Mouse (Mus musculus) forebrain, embryonic 15.5 days (tissue): ENCODE data around the gene Rab35. TPM values are rescaled to one million over a fixed set of nuclear protein-coding genes. Genes with fewer than 3 reads are reported as not detected.

ENCODE experiments used
- ATAC-seq: fragments of 200-750 bp; cut with Nextera tagmentation; replicated peaks from 2 replicates; pipeline ENCODE4 v1.8.0; 2017; ENCODE audit warnings: mild to moderate bottlenecking, moderate TSS enrichment, moderate library complexity
- H3K27ac ChIP-seq: fragments of 300-500 bp; sonication (generic); replicated peaks from 2 replicates; pipeline ENCODE4 v1.5.1; 2015; ENCODE audit warnings: mild to moderate bottlenecking, inconsistent platforms
- H3K27me3 ChIP-seq: fragments of 300-500 bp; sonication (generic); 2 replicates; pipeline ENCODE4 v1.6.1; 2015; ENCODE audit warnings: inconsistent platforms
- H3K36me3 ChIP-seq: fragments of 300-500 bp; sonication (generic); 2 replicates; pipeline ENCODE4 v1.6.1; 2015; ENCODE audit warnings: mild to moderate bottlenecking, inconsistent platforms
- H3K4me1 ChIP-seq: fragments of 300-500 bp; sonication (generic); 2 replicates; pipeline ENCODE4 v1.6.1; 2015; ENCODE audit warnings: inconsistent platforms
- H3K4me2 ChIP-seq: fragments of 300-500 bp; sonication (generic); replicated peaks from 2 replicates; pipeline ENCODE4 v1.6.1; 2015; ENCODE audit warnings: mild to moderate bottlenecking, inconsistent platforms
- H3K4me3 ChIP-seq: fragments of 300-500 bp; sonication (generic); 2 replicates; pipeline ENCODE4 v1.5.1; 2015; ENCODE audit warnings: mild to moderate bottlenecking, inconsistent platforms
- H3K9ac ChIP-seq: fragments of 300-500 bp; sonication (generic); replicated peaks from 2 replicates; pipeline ENCODE4 v1.6.1; 2015; ENCODE audit warnings: mild to moderate bottlenecking, inconsistent platforms
- H3K9me3 ChIP-seq: fragments of 300-500 bp; sonication (generic); 2 replicates; pipeline ENCODE4 v1.6.1; 2016; ENCODE audit warnings: inconsistent platforms
- WGBS: fragments of 180-500 bp; shearing (Covaris S2); methylation state at CpG from one replicate; pipeline ENCODE4 v1.1.7; 2015; ENCODE audit warnings: mixed read lengths; 5-methylcytosine and 5-hydroxymethylcytosine counted together
- microRNA-seq: library from miRNA; unstranded; fragments of <30 nt; microRNA quantifications from one replicate; pipeline ENCODE4, GENCODE M21; 2016
- polyA plus RNA-seq: library from polyadenylated mRNA; unstranded; fragments of >200 nt; fragmentation: Nextera tagmentation; extraction: Ambion mirVana; gene quantifications from 2 replicates; pipeline ENCODE4 v1.2.1, GENCODE M21; 2015

Rab35 gene
- polyA plus RNA-seq, 1 experiment from 2014 or later: 22.1 TPM

- H3K9me3 ChIP-seq: no peaks in the 10 kb centered on the region
- H3K36me3 ChIP-seq: no peaks in the 10 kb centered on the region
- H3K4me2 ChIP-seq: no peak overlapping the region
- H3K4me1 ChIP-seq: peaks cover 5% of the 10 kb centered on the region; the same call in 1 of the 2 replicates
- H3K4me3 ChIP-seq: no peak overlapping the region
- H3K27me3 ChIP-seq: no peaks in the 10 kb centered on the region
- WGBS: 92% methylated on average over 11 of the region's 11 CpGs
- no peak overlapping the region for H3K27ac ChIP-seq
- no peak overlapping the region for H3K9ac ChIP-seq
- ATAC-seq: no peak
Observed at GRCm38 (mm10) chr5:115669974-115670373, 38.3 kb downstream of the Rab35 start.

- WGBS: 84% methylated on average over 2 of the region's 2 CpGs
- no peak for ATAC-seq
Observed at GRCm38 (mm10) chr5:115670406-115670805, 38.7 kb downstream of the Rab35 start.

DNA sequence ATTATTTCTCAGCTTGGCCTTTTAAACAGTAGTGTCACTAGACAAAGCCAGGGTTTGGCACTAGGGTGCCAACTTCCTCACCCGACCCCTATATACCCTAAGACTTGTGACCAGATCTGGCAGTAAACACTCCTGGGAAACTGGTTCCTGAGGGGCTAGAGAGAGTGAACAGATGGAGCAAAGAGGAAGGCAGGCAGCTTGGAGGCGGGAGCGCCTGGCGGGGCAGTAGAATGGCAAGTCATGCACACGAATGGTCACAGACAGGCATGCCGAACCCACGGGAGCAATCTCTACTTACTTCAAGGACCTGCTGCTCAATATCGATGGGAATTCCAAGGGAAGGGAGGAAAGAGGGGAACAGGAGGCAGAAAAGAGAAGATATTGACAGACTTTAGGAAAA, 40.1 kb downstream of the Rab35 start:
- no peak for ATAC-seq
- no peak overlapping the region for H3K4me2 ChIP-seq
- H3K27me3 ChIP-seq: no peaks in the 10 kb centered on the region
- H3K36me3 ChIP-seq: no peaks in the 10 kb centered on the region
- no peak overlapping the region for H3K9ac ChIP-seq
- no peaks in the 10 kb centered on the region for H3K4me1 ChIP-seq
- no peak overlapping the region for H3K4me3 ChIP-seq
- 65% methylated on average over 8 of the region's 8 CpGs for WGBS
- H3K9me3 ChIP-seq: no peaks in the 10 kb centered on the region
- no peak overlapping the region for H3K27ac ChIP-seq

More at GRCm38 (mm10) chr5:115670406-115670805, 38.7 kb downstream of the Rab35 start:
- H3K27ac ChIP-seq: no peak overlapping the region
- H3K9ac ChIP-seq: no peak overlapping the region
- H3K36me3 ChIP-seq: no peaks in the 10 kb centered on the region
- H3K4me1 ChIP-seq: peaks cover 5% of the 10 kb centered on the region; the same call in 1 of the 2 replicates
- no peak overlapping the region for H3K4me2 ChIP-seq
- H3K27me3 ChIP-seq: no peaks in the 10 kb centered on the region
- H3K9me3 ChIP-seq: no peaks in the 10 kb centered on the region
- H3K4me3 ChIP-seq: no peak overlapping the region

DNA sequence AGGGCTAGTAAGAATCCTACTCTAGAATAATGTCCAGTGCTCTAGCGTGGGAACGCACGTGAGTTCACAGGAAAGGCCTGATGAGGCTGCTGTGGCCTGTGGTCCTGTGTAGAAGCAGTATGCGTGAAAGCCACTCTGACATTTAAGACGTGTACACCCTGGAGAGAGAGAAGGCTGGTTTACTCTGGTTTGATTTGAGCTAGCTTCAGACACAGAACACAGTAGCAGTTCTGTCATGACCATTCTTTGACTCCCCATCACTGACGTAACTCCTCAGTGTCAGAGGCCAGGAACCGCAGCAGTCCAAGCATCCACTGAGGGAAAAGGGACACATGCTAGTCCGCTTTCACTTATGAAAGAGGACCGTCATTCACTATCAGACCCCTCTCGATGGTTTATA, 53.4 kb downstream of the Rab35 start:
- no peaks in the 10 kb centered on the region for H3K27me3 ChIP-seq
- no peak for ATAC-seq
- WGBS: 86% methylated on average over 10 of the region's 10 CpGs
- no peaks in the 10 kb centered on the region for H3K36me3 ChIP-seq
- no peak overlapping the region for H3K4me3 ChIP-seq
- H3K27ac ChIP-seq: no peak overlapping the region
- H3K4me1 ChIP-seq: no peaks in the 10 kb centered on the region
- H3K4me2 ChIP-seq: no peak overlapping the region
- no peaks in the 10 kb centered on the region for H3K9me3 ChIP-seq
- no peak overlapping the region for H3K9ac ChIP-seq

GRCm38 (mm10) chr5:115686716-115687115, 55.0 kb downstream of the Rab35 start:
- Histone ChIP-seq H3K36me3 (no peaks in the 10 kb centered on the region), H3K4me3 (no peak overlapping the region), H3K27me3 (no peaks in the 10 kb centered on the region), H3K27ac (no peak overlapping the region), H3K4me2 (no peak overlapping the region), H3K9me3 (no peaks in the 10 kb centered on the region), H3K4me1 (no peaks in the 10 kb centered on the region), H3K9ac (no peak overlapping the region)
- 47% methylated on average over 7 of the region's 7 CpGs for WGBS
- ATAC-seq: no peak

DNA sequence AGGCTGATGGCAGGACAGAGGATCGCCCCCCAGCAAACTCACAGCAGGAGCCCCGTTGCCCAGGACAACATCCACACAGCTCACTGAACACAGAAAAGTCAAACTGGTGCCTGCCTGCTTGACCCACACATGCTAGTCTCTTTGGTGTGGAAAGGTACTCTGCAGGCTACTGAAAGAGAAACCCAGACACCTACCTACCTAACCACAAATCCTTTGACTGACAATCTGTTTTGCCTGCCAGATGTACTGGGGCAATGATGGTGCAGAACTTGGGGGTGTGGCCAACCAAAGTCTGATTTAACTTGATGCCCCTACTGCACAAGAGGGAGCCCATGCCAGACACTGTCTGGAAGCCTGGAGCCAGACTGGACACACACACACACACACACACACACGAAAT, 61.6 kb downstream of the Rab35 start:
- no peak overlapping the region for H3K4me3 ChIP-seq
- no peaks in the 10 kb centered on the region for H3K36me3 ChIP-seq
- peaks cover 3% of the 10 kb centered on the region; the same call in 1 of the 2 replicates for H3K4me1 ChIP-seq
- H3K27me3 ChIP-seq: no peaks in the 10 kb centered on the region
- H3K9ac ChIP-seq: no peak overlapping the region
- H3K9me3 ChIP-seq: no peaks in the 10 kb centered on the region
- no peak for ATAC-seq
- H3K27ac ChIP-seq: no peak overlapping the region
- WGBS: 63% methylated on average over 3 of the region's 3 CpGs
- no peak overlapping the region for H3K4me2 ChIP-seq

DNA sequence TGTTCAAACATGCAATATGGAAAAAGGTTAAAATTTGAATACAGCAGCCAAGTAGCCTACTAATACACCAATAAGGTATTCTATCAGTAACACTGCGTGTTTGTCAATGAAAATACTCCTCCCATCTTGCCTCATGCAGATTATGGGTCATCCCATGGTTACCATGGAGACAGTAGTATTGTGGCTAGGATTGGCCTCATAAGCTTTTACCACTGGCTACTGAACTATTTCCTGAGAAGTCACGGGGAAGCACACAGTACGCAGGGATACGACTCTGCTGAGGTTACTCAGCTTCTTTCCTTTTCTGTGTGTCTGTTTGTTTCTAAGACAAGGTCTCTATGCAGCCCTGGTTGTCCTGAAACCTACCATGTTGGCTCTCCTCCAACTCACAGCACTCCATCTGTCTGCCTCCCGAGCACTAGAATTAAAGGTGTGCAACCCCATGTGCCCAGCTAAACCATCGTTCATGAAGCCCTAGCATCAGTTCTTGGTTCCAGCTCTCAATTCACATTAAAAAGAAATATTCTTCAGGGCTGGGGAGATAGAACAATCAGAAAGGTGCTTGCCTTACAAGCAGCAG, 63.6 kb downstream of the Rab35 start:
- no peak for ATAC-seq
- no peak overlapping the region for H3K27ac ChIP-seq

DNA sequence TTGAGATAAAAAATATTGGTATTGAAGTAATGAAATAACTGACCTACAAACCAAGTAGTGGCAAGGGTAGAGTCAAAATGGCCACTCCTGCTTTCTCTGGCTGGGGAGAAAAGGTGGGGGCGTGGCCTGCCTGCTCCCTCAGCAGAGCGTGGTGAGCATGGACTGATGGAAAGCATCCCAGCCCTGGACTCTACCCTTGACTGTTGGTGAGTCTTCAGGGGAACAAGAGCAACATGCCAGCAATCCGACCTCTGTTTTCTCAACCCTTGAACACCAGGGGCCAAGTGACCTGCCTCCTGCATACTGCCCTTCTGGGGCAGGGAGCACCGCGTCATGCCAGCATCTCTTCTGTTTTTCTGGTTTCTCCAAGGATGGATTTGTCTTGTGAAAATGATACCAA, 65.1 kb downstream of the Rab35 start:
- no peak overlapping the region for H3K27ac ChIP-seq
- H3K4me3 ChIP-seq: no peak overlapping the region
- WGBS: 83% methylated on average over 5 of the region's 5 CpGs
- no peaks in the 10 kb centered on the region for H3K9me3 ChIP-seq
- H3K36me3 ChIP-seq: no peaks in the 10 kb centered on the region
- H3K4me2 ChIP-seq: no peak overlapping the region
- ATAC-seq: no peak
- H3K4me1 ChIP-seq: peaks cover 3% of the 10 kb centered on the region; the same call in 1 of the 2 replicates
- H3K27me3 ChIP-seq: no peaks in the 10 kb centered on the region
- no peak overlapping the region for H3K9ac ChIP-seq

More for the DNA sequence above, 63.6 kb downstream of the Rab35 start:
- no peak overlapping the region for H3K9ac ChIP-seq
- H3K9me3 ChIP-seq: no peaks in the 10 kb centered on the region
- no peaks in the 10 kb centered on the region for H3K27me3 ChIP-seq
- no peak overlapping the region for H3K4me3 ChIP-seq
- H3K4me2 ChIP-seq: no peak overlapping the region
- peaks cover 3% of the 10 kb centered on the region; the same call in 1 of the 2 replicates for H3K4me1 ChIP-seq
- no peaks in the 10 kb centered on the region for H3K36me3 ChIP-seq
- WGBS: 53% methylated on average over 6 of the region's 6 CpGs

Small RNAs within 50 kb of the gene (microRNA-seq; reads per million reads assigned to microRNA genes)
- not detected for gene Mir7030

Other genes with a start within 250 kb of the Rab35 start
- 70.0 and 75.8 TPM in 2 replicates for gene Msi1, start 202.3 kb upstream of the Rab35 start, polyA plus RNA-seq
- gene Pla2g1b, start 165.6 kb upstream of the Rab35 start, polyA plus RNA-seq: not detected in 2 replicates
- 34.0 and 34.2 TPM in 2 replicates for gene Sirt4, start 147.2 kb upstream of the Rab35 start, polyA plus RNA-seq
- 19.1 and 19.7 TPM in 2 replicates for gene Pxn, start 125.2 kb upstream of the Rab35 start, polyA plus RNA-seq
- gene Rplp0, start 72.4 kb upstream of the Rab35 start, polyA plus RNA-seq: 1,000 and 1,018 TPM in 2 replicates
- gene Gcn1l1, start 66.7 kb upstream of the Rab35 start, polyA plus RNA-seq: 43.8 and 46.1 TPM in 2 replicates
- 25.5 and 26.8 TPM in 2 replicates for gene Bicdl1, start 99.7 kb downstream of the Rab35 start, polyA plus RNA-seq
- gene Cit, start 213.4 kb downstream of the Rab35 start, polyA plus RNA-seq: 17.2 and 20.3 TPM in 2 replicates